Mouse (Mus musculus): ENCODE results near the gene Srgap1. TPM values are rescaled to one million over a fixed set of nuclear protein-coding genes. Genes with fewer than 3 reads are reported as not detected.

Srgap1 gene
- polyA plus RNA-seq, 1 experiment = 67.1 TPM

- TF ChIP-seq POLR2A (IDR thresholded peaks at IDR 0.05; ENCODE audit: borderline replicate concordance, extremely low read depth, insufficient read depth, insufficient read length, poor library complexity, severe bottlenecking) = no peak
- no peak for TF ChIP-seq CTCF (IDR thresholded peaks at IDR 0.05; ENCODE audit: borderline replicate concordance, extremely low read depth, insufficient read depth, insufficient read length)
- no peak for DNase-seq (ENCODE audit: low read depth)
Observed at GRCm38 (mm10) chr10:121962053-121962452, 85.1 kb downstream of the Srgap1 start.

- peak; percentile 41 for DNase-seq (ENCODE audit: low read depth)
Observed at GRCm38 (mm10) chr10:121961121-121961893, 85.8 kb downstream of the Srgap1 start.

GRCm38 (mm10) chr10:121958741-121959140 lies 88.4 kb downstream of the Srgap1 start:
- DNase-seq (ENCODE audit: low read depth) = no peak
- no peak for TF ChIP-seq POLR2A (IDR thresholded peaks at IDR 0.05; ENCODE audit: borderline replicate concordance, extremely low read depth, insufficient read depth, insufficient read length, poor library complexity, severe bottlenecking)
- TF ChIP-seq CTCF (IDR thresholded peaks at IDR 0.05; ENCODE audit: borderline replicate concordance, extremely low read depth, insufficient read depth, insufficient read length) = no peak

More at GRCm38 (mm10) chr10:121961121-121961893, 85.8 kb downstream of the Srgap1 start:
- no peak for TF ChIP-seq CTCF (IDR thresholded peaks at IDR 0.05; ENCODE audit: borderline replicate concordance, extremely low read depth, insufficient read depth, insufficient read length)
- TF ChIP-seq POLR2A (IDR thresholded peaks at IDR 0.05; ENCODE audit: borderline replicate concordance, extremely low read depth, insufficient read depth, insufficient read length, poor library complexity, severe bottlenecking) = no peak

GRCm38 (mm10) chr10:121956505-121956904 lies 90.6 kb downstream of the Srgap1 start:
- peak; percentile 70 for DNase-seq (ENCODE audit: low read depth)
- TF ChIP-seq CTCF (IDR thresholded peaks at IDR 0.05; ENCODE audit: borderline replicate concordance, extremely low read depth, insufficient read depth, insufficient read length) = no peak
- TF ChIP-seq POLR2A (IDR thresholded peaks at IDR 0.05; ENCODE audit: borderline replicate concordance, extremely low read depth, insufficient read depth, insufficient read length, poor library complexity, severe bottlenecking) = no peak

- TF ChIP-seq POLR2A (IDR thresholded peaks at IDR 0.05; ENCODE audit: borderline replicate concordance, extremely low read depth, insufficient read depth, insufficient read length, poor library complexity, severe bottlenecking) (no peak), CTCF (IDR thresholded peaks at IDR 0.05; ENCODE audit: borderline replicate concordance, extremely low read depth, insufficient read depth, insufficient read length) (no peak)
- peak; percentile 34 for DNase-seq (ENCODE audit: low read depth)
Observed at GRCm38 (mm10) chr10:121955730-121956129, 91.4 kb downstream of the Srgap1 start.

GRCm38 (mm10) chr10:121954877-121955276 lies 92.2 kb downstream of the Srgap1 start:
- DNase-seq (ENCODE audit: low read depth) = peak; percentile 41
- no peak for TF ChIP-seq CTCF (IDR thresholded peaks at IDR 0.05; ENCODE audit: borderline replicate concordance, extremely low read depth, insufficient read depth, insufficient read length)
- no peak for TF ChIP-seq POLR2A (IDR thresholded peaks at IDR 0.05; ENCODE audit: borderline replicate concordance, extremely low read depth, insufficient read depth, insufficient read length, poor library complexity, severe bottlenecking)

GRCm38 (mm10) chr10:121953041-121953440 lies 94.1 kb downstream of the Srgap1 start:
- TF ChIP-seq POLR2A (IDR thresholded peaks at IDR 0.05; ENCODE audit: borderline replicate concordance, extremely low read depth, insufficient read depth, insufficient read length, poor library complexity, severe bottlenecking) (no peak), CTCF (IDR thresholded peaks at IDR 0.05; ENCODE audit: borderline replicate concordance, extremely low read depth, insufficient read depth, insufficient read length) (no peak)
- no peak for DNase-seq (ENCODE audit: low read depth)

- TF ChIP-seq POLR2A (IDR thresholded peaks at IDR 0.05; ENCODE audit: borderline replicate concordance, extremely low read depth, insufficient read depth, insufficient read length, poor library complexity, severe bottlenecking) (no peak), CTCF (IDR thresholded peaks at IDR 0.05; ENCODE audit: borderline replicate concordance, extremely low read depth, insufficient read depth, insufficient read length) (no peak)
- peak; percentile 88 for DNase-seq (ENCODE audit: low read depth)
Observed at GRCm38 (mm10) chr10:121946173-121946572, 100.9 kb downstream of the Srgap1 start.

GRCm38 (mm10) chr10:121931909-121932308 lies 115.2 kb downstream of the Srgap1 start:
- TF ChIP-seq POLR2A (IDR thresholded peaks at IDR 0.05; ENCODE audit: borderline replicate concordance, extremely low read depth, insufficient read depth, insufficient read length, poor library complexity, severe bottlenecking) (no peak), CTCF (IDR thresholded peaks at IDR 0.05; ENCODE audit: borderline replicate concordance, extremely low read depth, insufficient read depth, insufficient read length) (no peak)
- DNase-seq (ENCODE audit: low read depth) = peak; percentile 23

- no peak for DNase-seq (ENCODE audit: low read depth)
- TF ChIP-seq POLR2A (IDR thresholded peaks at IDR 0.05; ENCODE audit: borderline replicate concordance, extremely low read depth, insufficient read depth, insufficient read length, poor library complexity, severe bottlenecking) (no peak), CTCF (IDR thresholded peaks at IDR 0.05; ENCODE audit: borderline replicate concordance, extremely low read depth, insufficient read depth, insufficient read length) (no peak)
Observed at GRCm38 (mm10) chr10:121926094-121926493, 121.0 kb downstream of the Srgap1 start.

GRCm38 (mm10) chr10:121919016-121919415 lies 128.1 kb downstream of the Srgap1 start:
- DNase-seq (ENCODE audit: low read depth) = peak; percentile 39
- TF ChIP-seq CTCF (IDR thresholded peaks at IDR 0.05; ENCODE audit: borderline replicate concordance, extremely low read depth, insufficient read depth, insufficient read length) = no peak
- no peak for TF ChIP-seq POLR2A (IDR thresholded peaks at IDR 0.05; ENCODE audit: borderline replicate concordance, extremely low read depth, insufficient read depth, insufficient read length, poor library complexity, severe bottlenecking)

GRCm38 (mm10) chr10:121918579-121918978 lies 128.5 kb downstream of the Srgap1 start:
- DNase-seq (ENCODE audit: low read depth) = peak; percentile 44
- TF ChIP-seq CTCF (IDR thresholded peaks at IDR 0.05; ENCODE audit: borderline replicate concordance, extremely low read depth, insufficient read depth, insufficient read length) (no peak), POLR2A (IDR thresholded peaks at IDR 0.05; ENCODE audit: borderline replicate concordance, extremely low read depth, insufficient read depth, insufficient read length, poor library complexity, severe bottlenecking) (no peak)

All from brain, embryonic 14.5 days (tissue).